Mouse (Mus musculus): ENCODE measurements around the gene Retreg3.

GRCm38 (mm10) chr11:101141088-101141487 lies 21.4 kb upstream of the Retreg3 start:
- no peak for TF ChIP-seq CTCF (IDR thresholded peaks at IDR 0.05; ENCODE audit: insufficient read depth, low read depth, low read length)
- TF ChIP-seq POLR2A (IDR thresholded peaks at IDR 0.05; ENCODE audit: insufficient read depth, low read depth, low read length) = no peak
